Mouse (Mus musculus): Measurements from ENCODE around the gene 2810459M11Rik. TPM values are rescaled to one million over a fixed set of nuclear protein-coding genes. Genes with fewer than 3 reads are reported as not detected.
A peak's percentile ranks its signal among the peaks of the same experiment; 100 is the strongest.
"Not testable (repeated sequence)": the region's sequence is repeated elsewhere in the genome, so short reads cannot be mapped to it uniquely, and the experiment has no call there.

2810459M11Rik gene
- polyA plus RNA-seq (2016; fragmentation: Nextera tagmentation; extraction: Ambion mirVana), result 0.12 and 0.35 TPM in 2 replicates

- peaks cover 65% of the 10 kb centered on the region for H3K27me3 ChIP-seq
- H3K9me3 ChIP-seq, result peaks cover 13% of the 10 kb centered on the region
- WGBS, result under 1% methylated on average over 104 of the region's 110 CpGs
- H3K27ac ChIP-seq, result no peak within 1 kb of the TSS
- ATAC-seq (ENCODE audit: insufficient number of reproducible peaks, insufficient read depth, low FRiP score, low TSS enrichment, low read depth), result peak; percentile 57; the same call in 1 of the 2 replicates
- H3K4me3 ChIP-seq (replicated peaks), result peak within 1 kb of the TSS; percentile 63
- H3K4me2 ChIP-seq, result peak within 1 kb of the TSS; percentile 98
- H3K4me1 ChIP-seq (replicated peaks), result peaks cover 7% of the 10 kb centered on the region; the same call in 1 of the 2 replicates
- H3K9ac ChIP-seq (replicated peaks), result peak within 1 kb of the TSS; percentile 60
- H3K36me3 ChIP-seq, result no peaks in the 10 kb centered on the region
Observed at GRCm38 (mm10) chr1:86045848-86046805, at the start of gene 2810459M11Rik. 2810459M11Rik (plus strand) TSS chr1:86045863.

GRCm38 (mm10) chr1:85997221-85997620, 48.4 kb upstream of the 2810459M11Rik start:
- Histone ChIP-seq H3K4me2 (no peak overlapping the region), H3K4me3 (replicated peaks) (no peak overlapping the region), H3K4me1 (replicated peaks) (no peaks in the 10 kb centered on the region), H3K27me3 (no peaks in the 10 kb centered on the region), H3K9me3 (no peaks in the 10 kb centered on the region), H3K9ac (replicated peaks) (no peak overlapping the region), H3K27ac (no peak overlapping the region), H3K36me3 (no peaks in the 10 kb centered on the region)
- 89% methylated on average over 1 of the region's 1 CpGs for WGBS
- ATAC-seq (ENCODE audit: insufficient number of reproducible peaks, insufficient read depth, low FRiP score, low TSS enrichment, low read depth), result no peak

- WGBS, result 83% methylated on average over 4 of the region's 4 CpGs
- no peak for ATAC-seq (ENCODE audit: insufficient number of reproducible peaks, insufficient read depth, low FRiP score, low TSS enrichment, low read depth)
- Histone ChIP-seq H3K4me2 (no peak overlapping the region), H3K9ac (replicated peaks) (no peak overlapping the region), H3K27me3 (no peaks in the 10 kb centered on the region), H3K27ac (no peak overlapping the region), H3K4me1 (replicated peaks) (no peaks in the 10 kb centered on the region), H3K9me3 (no peaks in the 10 kb centered on the region), H3K36me3 (no peaks in the 10 kb centered on the region), H3K4me3 (replicated peaks) (no peak overlapping the region)
Observed at GRCm38 (mm10) chr1:85998012-85998411, 47.7 kb upstream of the 2810459M11Rik start.

- no peaks in the 10 kb centered on the region for H3K4me1 ChIP-seq (replicated peaks)
- ATAC-seq (ENCODE audit: insufficient number of reproducible peaks, insufficient read depth, low FRiP score, low TSS enrichment, low read depth), result no peak
- no peak overlapping the region for H3K4me3 ChIP-seq (replicated peaks)
- no peaks in the 10 kb centered on the region for H3K9me3 ChIP-seq
- H3K36me3 ChIP-seq, result no peaks in the 10 kb centered on the region
- no peaks in the 10 kb centered on the region for H3K27me3 ChIP-seq
- 84% methylated on average over 18 of the region's 18 CpGs for WGBS
- H3K27ac ChIP-seq, result no peak overlapping the region
- H3K9ac ChIP-seq (replicated peaks), result no peak overlapping the region
- H3K4me2 ChIP-seq, result no peak overlapping the region
Observed at GRCm38 (mm10) chr1:85999853-86000570, 45.7 kb upstream of the 2810459M11Rik start.

DNA sequence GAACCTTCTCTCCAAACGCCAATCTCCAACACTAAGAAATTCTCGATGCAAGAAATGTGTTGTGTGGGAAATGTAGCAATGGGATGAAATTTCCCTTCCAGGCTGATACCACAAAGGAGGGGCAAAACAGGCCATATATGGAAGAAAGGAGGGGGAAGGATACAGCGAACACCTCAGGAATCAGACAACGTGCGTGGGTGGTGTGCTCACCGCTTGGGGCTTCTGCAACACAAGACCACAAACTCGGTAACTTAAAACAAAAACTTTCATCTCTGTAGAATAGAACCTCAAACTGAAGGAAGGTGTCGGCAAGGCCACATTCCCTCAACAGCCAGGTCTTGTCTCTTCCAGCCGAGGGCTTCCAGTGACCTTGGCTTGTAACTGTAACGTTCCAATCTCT, 40.1 kb upstream of the 2810459M11Rik start:
- Histone ChIP-seq H3K4me3 (replicated peaks) (no peak overlapping the region), H3K9me3 (no peaks in the 10 kb centered on the region), H3K9ac (replicated peaks) (no peak overlapping the region), H3K36me3 (no peaks in the 10 kb centered on the region), H3K27me3 (no peaks in the 10 kb centered on the region), H3K4me1 (replicated peaks) (no peaks in the 10 kb centered on the region), H3K27ac (no peak overlapping the region), H3K4me2 (no peak overlapping the region)
- WGBS, result 94% methylated on average over 10 of the region's 10 CpGs
- no peak for ATAC-seq (ENCODE audit: insufficient number of reproducible peaks, insufficient read depth, low FRiP score, low TSS enrichment, low read depth)

GRCm38 (mm10) chr1:86006040-86006439, 39.6 kb upstream of the 2810459M11Rik start:
- no peak overlapping the region for H3K4me3 ChIP-seq (replicated peaks)
- H3K27me3 ChIP-seq, result no peaks in the 10 kb centered on the region
- no peaks in the 10 kb centered on the region for H3K9me3 ChIP-seq
- H3K4me1 ChIP-seq (replicated peaks), result no peaks in the 10 kb centered on the region
- no peak overlapping the region for H3K27ac ChIP-seq
- no peaks in the 10 kb centered on the region for H3K36me3 ChIP-seq
- H3K4me2 ChIP-seq, result no peak overlapping the region
- ATAC-seq (ENCODE audit: insufficient number of reproducible peaks, insufficient read depth, low FRiP score, low TSS enrichment, low read depth), result no peak
- WGBS, result 89% methylated on average over 6 of the region's 6 CpGs
- no peak overlapping the region for H3K9ac ChIP-seq (replicated peaks)

- no peak overlapping the region for H3K9ac ChIP-seq (replicated peaks)
- no peak overlapping the region for H3K4me3 ChIP-seq (replicated peaks)
- H3K4me2 ChIP-seq, result no peak overlapping the region
- WGBS, result 2% methylated on average over 7 of the region's 7 CpGs
- H3K27me3 ChIP-seq, result no peaks in the 10 kb centered on the region
- no peaks in the 10 kb centered on the region for H3K4me1 ChIP-seq (replicated peaks)
- ATAC-seq (ENCODE audit: insufficient number of reproducible peaks, insufficient read depth, low FRiP score, low TSS enrichment, low read depth), result no peak
- H3K9me3 ChIP-seq, result no peaks in the 10 kb centered on the region
- H3K36me3 ChIP-seq, result no peaks in the 10 kb centered on the region
- H3K27ac ChIP-seq, result no peak overlapping the region
Observed at GRCm38 (mm10) chr1:86007778-86008177, 37.9 kb upstream of the 2810459M11Rik start.

GRCm38 (mm10) chr1:86015758-86016157, 29.9 kb upstream of the 2810459M11Rik start:
- H3K9me3 ChIP-seq; H3K36me3 ChIP-seq; H3K4me3 ChIP-seq (replicated peaks); H3K4me2 ChIP-seq; H3K9ac ChIP-seq (replicated peaks); ATAC-seq (ENCODE audit: insufficient number of reproducible peaks, insufficient read depth, low FRiP score, low TSS enrichment, low read depth); H3K27ac ChIP-seq: not testable (repeated sequence)
- WGBS, result 94% methylated on average over 9 of the region's 9 CpGs
- H3K4me1 ChIP-seq (replicated peaks), result peaks cover 11% of the 10 kb centered on the region; the same call in 1 of the 2 replicates
- H3K27me3 ChIP-seq, result peaks cover 40% of the 10 kb centered on the region

GRCm38 (mm10) chr1:86016516-86016915, 29.1 kb upstream of the 2810459M11Rik start, which contains the start of gene Spata3:
Spata3 (plus strand) TSS chr1:86016816.
- WGBS, result 86% methylated on average over 8 of the region's 8 CpGs
- no peak for ATAC-seq (ENCODE audit: insufficient number of reproducible peaks, insufficient read depth, low FRiP score, low TSS enrichment, low read depth)
- H3K27me3 ChIP-seq, result peaks cover 42% of the 10 kb centered on the region

GRCm38 (mm10) chr1:86018235-86019055, 27.2 kb upstream of the 2810459M11Rik start:
- peaks cover 11% of the 10 kb centered on the region; the same call in 1 of the 2 replicates for H3K4me1 ChIP-seq (replicated peaks)
- peaks cover 50% of the 10 kb centered on the region for H3K27me3 ChIP-seq
- peak overlapping the region; percentile 44 for H3K9ac ChIP-seq (replicated peaks)
- peak; percentile 46 for ATAC-seq (ENCODE audit: insufficient number of reproducible peaks, insufficient read depth, low FRiP score, low TSS enrichment, low read depth)
- H3K4me2 ChIP-seq, result peak overlapping the region; percentile 91
- H3K36me3 ChIP-seq, result no peaks in the 10 kb centered on the region
- no peak overlapping the region for H3K27ac ChIP-seq
- 4% methylated on average over 60 of the region's 60 CpGs for WGBS
- peak overlapping the region; percentile 51 for H3K4me3 ChIP-seq (replicated peaks)
- no peaks in the 10 kb centered on the region for H3K9me3 ChIP-seq

More at GRCm38 (mm10) chr1:86016516-86016915, 29.1 kb upstream of the 2810459M11Rik start, which contains the start of gene Spata3:
- H3K36me3 ChIP-seq, result no peaks in the 10 kb centered on the region
- no peak within 1 kb of the TSS for H3K4me2 ChIP-seq
- H3K4me3 ChIP-seq (replicated peaks), result no peak within 1 kb of the TSS
- no peaks in the 10 kb centered on the region for H3K9me3 ChIP-seq
- no peak within 1 kb of the TSS for H3K9ac ChIP-seq (replicated peaks)
- H3K27ac ChIP-seq, result no peak within 1 kb of the TSS
- H3K4me1 ChIP-seq (replicated peaks), result peaks cover 11% of the 10 kb centered on the region; the same call in 1 of the 2 replicates

Data from limb, embryonic 12.5 days (tissue).